In the genomic region with DNA sequence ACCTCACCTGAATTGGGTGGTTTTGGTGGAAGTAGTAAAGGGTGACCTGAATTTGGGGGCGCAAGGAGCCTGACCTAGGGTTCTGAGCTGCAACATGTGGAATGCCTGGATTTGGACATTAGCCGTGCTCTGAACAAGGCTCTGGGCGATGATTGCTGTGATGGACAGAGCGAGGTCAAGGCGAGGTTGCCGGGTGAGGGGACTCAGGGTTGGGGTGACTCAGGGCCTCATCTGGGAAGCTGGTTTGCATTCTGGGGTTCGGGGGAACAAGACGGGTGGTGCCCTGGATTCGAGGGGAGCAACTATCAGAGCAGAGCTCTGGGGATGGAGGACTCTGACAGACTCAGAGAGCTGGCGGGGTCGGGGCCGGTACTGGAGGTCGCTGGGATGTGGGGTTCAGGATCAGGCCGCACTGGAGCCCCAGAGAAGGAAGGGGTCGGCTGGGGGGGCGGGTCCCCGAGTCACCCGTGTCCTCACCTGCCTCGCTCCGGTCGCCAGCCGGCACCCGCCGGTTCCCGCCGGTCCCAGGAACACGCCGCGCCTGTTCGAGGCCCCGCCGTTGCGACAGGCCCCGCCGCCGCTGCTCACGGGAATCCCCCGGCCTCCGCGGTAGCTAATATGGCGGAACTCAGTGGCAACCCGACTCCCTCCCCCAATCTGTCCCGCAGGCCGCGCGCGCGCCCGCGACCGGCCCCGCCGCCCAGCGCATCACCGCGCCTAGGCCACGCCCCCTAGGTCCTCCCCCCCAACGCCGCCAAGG, we compare ENCODE assay signal across 1 mouse cellular context.
TF ChIP-seq lines count a peak whose summit lies in the region.

Fzr1 (minus strand) TSS at position 724 of the 760 bp plus-strand sequence.

TF ChIP-seq in MEL, 35 proteins besides CTCF, POLR2A, EP300 and RAD21 (continued from another document):
- TF ChIP-seq MXI1 (IDR thresholded peaks at IDR 0.05; ENCODE audit: low read depth, low read length) (peak; percentile 15; the same call in 1 of the 2 replicates), POLR2AphosphoS5 (IDR thresholded peaks at IDR 0.05; ENCODE audit: borderline replicate concordance, low read depth, low read length) (no peak), HCFC1 (IDR thresholded peaks at IDR 0.05; ENCODE audit: low read depth, low read length) (0 out of 2 replicates have a peak, but pooled peaks have one; percentile 1), BHLHE40 (IDR thresholded peaks at IDR 0.05; ENCODE audit: borderline replicate concordance, low read depth, low read length) (no peak), JUND (IDR thresholded peaks at IDR 0.05; ENCODE audit: low read depth, low read length) (no peak), ETS1 (IDR thresholded peaks at IDR 0.05; ENCODE audit: low read depth, low read length) (no peak), SIN3A (IDR thresholded peaks at IDR 0.05; ENCODE audit: low read length) (no peak), ELF1 (IDR thresholded peaks at IDR 0.05; ENCODE audit: low read depth, low read length) (no peak), SMC3 (IDR thresholded peaks at IDR 0.05; ENCODE audit: low read depth, low read length) (no peak), TBP (IDR thresholded peaks at IDR 0.05; ENCODE audit: low read depth, low read length) (no peak), NELFE (IDR thresholded peaks at IDR 0.05; ENCODE audit: low read depth, low read length) (peak; percentile 66)
TF ChIP-seq in MEL: peak in this region for 4.
